Mouse (Mus musculus) bone marrow macrophage, adult 2 months (primary cell): ENCODE data around the gene Cyfip2. TPM values are rescaled to one million over a fixed set of nuclear protein-coding genes. Genes with fewer than 3 reads are reported as not detected.
"Not testable (repeated sequence)": the region's sequence is repeated elsewhere in the genome, so short reads cannot be mapped to it uniquely, and the experiment has no call there.

Source experiments
- H3K27ac ChIP-seq: 2 replicates; pipeline ENCODE4 v1.5.1; 2012; ENCODE audit warnings: low read depth, low read length; ENCODE audit not compliant: insufficient read depth
- H3K4me1 ChIP-seq: 2 replicates; pipeline ENCODE4 v1.6.1; 2012; ENCODE audit warnings: low read length; ENCODE audit not compliant: control insufficient read depth, insufficient read depth
- H3K4me3 ChIP-seq: 2 replicates; pipeline ENCODE4 v1.5.1; 2012; ENCODE audit warnings: mild to moderate bottlenecking, low read length, moderate library complexity; ENCODE audit not compliant: insufficient read depth
- CTCF ChIP-seq: IDR thresholded peaks from 2 replicates; pipeline ENCODE4 v1.5.1; 2012; ENCODE audit warnings: low read depth, mild to moderate bottlenecking, low read length, moderate library complexity
- POLR2A ChIP-seq: IDR thresholded peaks from 2 replicates; pipeline ENCODE4 v1.6.1; 2012; ENCODE audit warnings: mild to moderate bottlenecking, low read depth, low read length, borderline replicate concordance
- polyA plus RNA-seq: library from polyadenylated mRNA; stranded (reverse); fragments of >200 nt; gene quantifications from 2 replicates; pipeline ENCODE4 v1.2.4, GENCODE M21; 2012; ENCODE audit not compliant: missing spikeins, insufficient read depth, insufficient read length

Cyfip2 gene
- polyA plus RNA-seq, 1 experiment, result 11.4 TPM

DNA sequence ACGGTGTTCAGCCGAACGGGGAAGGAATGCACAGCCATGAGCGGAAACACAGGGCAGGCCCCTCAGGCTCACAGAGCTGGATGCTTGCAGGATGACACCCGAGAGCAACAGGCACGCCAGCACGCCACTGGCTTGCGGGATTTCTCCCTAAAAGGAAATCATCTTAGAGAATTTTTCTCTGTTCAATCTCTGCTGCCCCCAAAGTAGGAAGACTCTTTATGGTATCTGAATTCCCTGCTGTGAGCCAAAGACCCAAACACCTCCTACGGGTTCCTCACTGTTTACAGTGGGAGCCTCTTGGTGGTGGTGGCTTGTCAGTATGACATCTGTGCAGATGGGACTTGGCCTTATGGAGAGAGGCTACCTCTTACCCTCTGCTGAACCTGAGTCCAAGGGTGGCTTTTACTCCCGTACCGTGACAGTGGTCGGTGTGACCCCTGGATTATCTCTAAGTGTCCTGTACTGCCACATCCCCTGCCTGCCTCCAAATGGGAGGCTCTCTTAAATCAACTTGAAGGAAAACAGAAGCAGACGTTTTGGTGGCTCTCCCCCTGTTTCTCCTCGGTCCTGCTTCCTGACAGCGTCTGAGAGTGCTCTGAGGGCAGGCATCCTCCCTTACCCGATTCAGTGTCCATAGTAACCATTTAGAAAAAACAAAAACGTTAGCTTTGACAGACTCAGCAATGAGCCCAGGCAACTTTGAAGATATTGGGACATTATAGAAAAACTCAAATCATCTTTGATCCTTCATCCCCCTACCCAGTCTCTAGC, 106.8 kb downstream of the Cyfip2 start:
- H3K4me3 ChIP-seq, result no peak overlapping the region
- no peaks in the 10 kb centered on the region for H3K4me1 ChIP-seq
- TF ChIP-seq CTCF (no peak), POLR2A (no peak)
- no peak overlapping the region for H3K27ac ChIP-seq

- TF ChIP-seq POLR2A (no peak), CTCF (no peak)
- Histone ChIP-seq H3K27ac (no peak overlapping the region), H3K4me1 (no peaks in the 10 kb centered on the region), H3K4me3 (no peak overlapping the region)
These were observed 107.8 kb downstream of the Cyfip2 start for GRCm38 (mm10) chr11:46204841-46205240.

- Histone ChIP-seq H3K27ac (no peak overlapping the region), H3K4me3 (no peak overlapping the region), H3K4me1 (no peaks in the 10 kb centered on the region)
- TF ChIP-seq POLR2A (no peak), CTCF (no peak)
These were observed 110.1 kb downstream of the Cyfip2 start for GRCm38 (mm10) chr11:46202547-46202887.

- Histone ChIP-seq H3K4me1 (no peaks in the 10 kb centered on the region), H3K4me3 (no peak overlapping the region), H3K27ac (no peak overlapping the region)
- TF ChIP-seq POLR2A (no peak), CTCF (no peak)
These were observed 110.8 kb downstream of the Cyfip2 start for GRCm38 (mm10) chr11:46201636-46202546.

DNA sequence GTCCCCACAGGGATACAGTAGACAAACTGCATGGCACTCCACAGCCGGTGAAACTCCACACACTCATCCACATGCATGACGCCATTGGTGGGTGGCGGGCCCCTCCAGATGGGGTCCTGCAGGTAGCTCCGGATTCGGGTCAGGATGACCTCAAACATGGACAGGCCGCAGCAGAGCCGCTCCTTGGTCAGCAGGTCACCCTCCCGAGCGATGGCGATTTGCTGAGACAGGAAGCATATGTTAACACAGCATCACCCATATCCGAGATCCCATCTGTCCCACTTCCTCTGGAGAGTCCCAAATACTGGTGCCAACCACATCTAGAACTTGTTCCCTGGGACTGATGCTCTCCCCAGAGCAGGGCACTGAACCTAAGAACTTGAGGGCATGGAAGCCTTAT, 112.0 kb downstream of the Cyfip2 start:
- H3K4me1 ChIP-seq, result no peaks in the 10 kb centered on the region
- TF ChIP-seq CTCF (no peak), POLR2A (no peak)
- H3K4me3 ChIP-seq, result no peak overlapping the region
- no peak overlapping the region for H3K27ac ChIP-seq

- no peak overlapping the region for H3K27ac ChIP-seq
- H3K4me3 ChIP-seq, result no peak overlapping the region
- H3K4me1 ChIP-seq, result no peaks in the 10 kb centered on the region
- no peak for TF ChIP-seq POLR2A
- TF ChIP-seq CTCF, result no peak
These were observed 118.5 kb downstream of the Cyfip2 start for GRCm38 (mm10) chr11:46194175-46194574.

DNA sequence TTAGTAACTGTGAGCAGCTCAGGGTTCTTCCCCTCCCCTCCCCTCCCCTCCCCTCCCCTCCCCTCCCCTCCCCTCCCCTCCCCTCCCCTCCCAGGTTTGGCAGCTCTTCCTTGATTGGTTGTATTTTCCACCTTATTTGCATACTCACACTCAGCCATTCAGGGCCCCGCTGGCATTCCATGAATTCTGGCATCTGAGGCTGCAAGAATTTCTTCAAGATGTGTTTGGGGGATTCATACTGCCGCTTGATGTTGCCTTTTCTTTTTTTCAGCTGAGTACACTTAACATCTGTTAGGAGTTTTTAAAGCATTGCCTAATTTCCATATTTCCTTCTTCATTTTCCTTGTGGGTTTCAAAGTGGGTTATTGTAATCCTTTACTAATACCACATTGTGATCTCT, 124.4 kb downstream of the Cyfip2 start:
- TF ChIP-seq POLR2A (no peak), CTCF (no peak)
- Histone ChIP-seq H3K4me3 (no peak overlapping the region), H3K27ac (no peak overlapping the region), H3K4me1 (no peaks in the 10 kb centered on the region; the same call in 1 of the 2 replicates)

- Histone ChIP-seq H3K4me3 (no peak overlapping the region), H3K27ac (no peak overlapping the region), H3K4me1 (no peaks in the 10 kb centered on the region; the same call in 1 of the 2 replicates)
- TF ChIP-seq POLR2A (no peak), CTCF (no peak)
These were observed 127.2 kb downstream of the Cyfip2 start for GRCm38 (mm10) chr11:46185486-46185885.

DNA sequence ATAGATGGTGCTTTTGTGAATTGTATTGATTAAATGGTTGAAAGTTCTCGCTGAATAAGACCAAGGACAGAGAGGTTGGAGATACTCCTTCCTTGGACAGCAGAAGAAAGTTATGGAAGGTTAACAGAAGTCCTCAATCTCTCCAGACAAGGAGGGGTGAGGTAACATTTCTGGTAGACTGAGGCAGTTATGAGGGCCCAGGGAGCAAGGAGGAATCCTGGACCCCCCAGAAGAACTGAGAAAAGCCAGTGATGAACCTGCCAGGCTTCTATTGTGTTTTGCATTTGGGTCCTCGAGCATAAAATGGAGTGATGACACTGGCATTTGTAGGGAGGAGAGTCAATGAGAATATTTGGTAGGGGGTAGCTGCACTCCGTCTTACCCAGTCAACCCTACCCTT, 127.7 kb downstream of the Cyfip2 start:
- Histone ChIP-seq H3K4me3 (no peak overlapping the region), H3K4me1 (no peaks in the 10 kb centered on the region; the same call in 1 of the 2 replicates), H3K27ac (no peak overlapping the region)
- TF ChIP-seq CTCF (no peak), POLR2A (no peak)

GRCm38 (mm10) chr11:46182031-46182430, 130.6 kb downstream of the Cyfip2 start:
- not testable (repeated sequence) for H3K4me3 ChIP-seq, H3K27ac ChIP-seq, H3K4me1 ChIP-seq
